Mouse (Mus musculus) erythroblast, embryonic 14.5 days (primary cell): ENCODE measurements around the gene Klrg1. TPM values are rescaled to one million over a fixed set of nuclear protein-coding genes. Genes with fewer than 3 reads are reported as not detected.
A peak's percentile ranks its signal among the peaks of the same experiment; 100 is the strongest.

Source experiments
- H3K27me3 ChIP-seq: 2 replicates; pipeline ENCODE4 v1.6.1; 2012; ENCODE audit warnings: inconsistent platforms; ENCODE audit not compliant: control insufficient read depth
- H3K36me3 ChIP-seq: 2 replicates; pipeline ENCODE4 v1.6.1; 2012; ENCODE audit warnings: mild to moderate bottlenecking, inconsistent platforms; ENCODE audit not compliant: control insufficient read depth
- H3K4me1 ChIP-seq: 2 replicates; pipeline ENCODE4 v1.6.1; 2012; ENCODE audit warnings: inconsistent platforms; ENCODE audit not compliant: control insufficient read depth
- H3K4me3 ChIP-seq: replicated peaks from 2 replicates; pipeline ENCODE3; 2012; ENCODE audit warnings: moderate library complexity, mild to moderate bottlenecking, inconsistent platforms
- H3K9me3 ChIP-seq: 2 replicates; pipeline ENCODE4 v1.6.1; 2012; ENCODE audit warnings: low read length, inconsistent platforms, mixed read lengths; ENCODE audit not compliant: control insufficient read depth
- GATA1 ChIP-seq: IDR thresholded peaks from 2 replicates; pipeline ENCODE4 v1.6.1; 2012; ENCODE audit warnings: low read length, inconsistent platforms, mixed read lengths
- TAL1 ChIP-seq: IDR thresholded peaks from 3 replicates; pipeline ENCODE4 v1.6.1; 2012; ENCODE audit warnings: low read length, inconsistent platforms, mixed read lengths
- polyA plus RNA-seq: library from polyadenylated mRNA; stranded (reverse); fragments of >175 nt; gene quantifications from 2 replicates; pipeline ENCODE4 v1.2.3, GENCODE M21; 2012

The Klrg1 gene
- polyA plus RNA-seq, 1 experiment = not detected

DNA sequence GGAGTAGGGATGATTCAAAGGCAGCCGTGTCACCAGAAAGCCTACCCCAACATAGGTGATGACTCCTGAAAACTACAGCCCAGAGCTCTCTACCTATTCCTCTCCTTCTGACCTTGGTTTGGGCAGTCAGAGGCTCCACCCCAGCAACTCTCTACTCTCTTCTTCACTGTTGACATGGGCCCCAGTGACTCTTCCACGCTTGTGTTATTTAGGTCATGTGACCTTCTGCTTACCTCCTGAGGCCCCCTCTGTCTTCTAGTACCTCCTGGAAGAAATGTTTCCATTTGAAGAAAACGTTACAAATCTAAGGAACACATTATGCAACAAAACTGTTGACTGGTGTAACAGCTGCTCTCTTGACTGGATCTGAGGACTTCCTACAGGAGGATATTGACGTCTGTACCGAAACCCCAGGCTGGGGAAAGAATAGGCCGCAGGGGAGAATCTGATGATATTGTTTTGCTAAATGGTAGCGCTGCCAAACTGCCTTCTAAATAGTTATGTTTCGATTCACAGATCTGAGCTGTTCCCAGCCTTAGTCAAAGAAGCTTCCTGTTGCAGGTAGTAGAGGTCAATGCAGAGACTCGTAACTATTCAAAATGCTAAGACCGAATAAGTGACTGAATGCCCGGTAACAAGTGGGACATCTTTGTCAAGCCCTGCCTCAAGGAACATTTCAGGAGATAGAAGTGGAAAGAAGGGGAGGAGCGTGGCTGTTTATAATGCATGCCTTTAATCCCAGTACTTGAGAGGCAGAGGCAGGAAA is 22.3 kb upstream of the Klrg1 start:
- Histone ChIP-seq H3K9me3 (no peaks in the 10 kb centered on the region), H3K4me1 (peaks cover 11% of the 10 kb centered on the region), H3K27me3 (no peaks in the 10 kb centered on the region), H3K36me3 (no peaks in the 10 kb centered on the region), H3K4me3 (no peak overlapping the region)
- TF ChIP-seq GATA1 = no peak
- no peak for TF ChIP-seq TAL1

DNA sequence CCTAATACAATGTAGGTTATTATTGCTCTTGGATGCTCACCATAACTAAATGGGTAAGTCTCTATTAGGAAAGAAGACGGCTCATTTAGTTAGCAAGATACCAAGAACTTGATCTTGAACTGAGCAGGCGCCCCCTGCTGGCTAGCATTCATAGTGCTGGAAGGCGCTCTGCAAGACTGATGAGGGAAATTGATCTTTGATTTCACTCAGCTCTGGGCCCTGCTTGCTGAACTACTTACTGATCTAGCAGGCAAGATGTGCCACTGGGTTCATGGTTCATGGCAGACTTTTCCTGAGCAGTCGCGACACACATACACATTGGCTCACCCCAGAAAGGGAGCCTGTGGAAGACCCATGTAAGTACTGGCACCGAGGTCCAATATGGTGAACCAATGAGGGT is 21.7 kb upstream of the Klrg1 start:
- Histone ChIP-seq H3K36me3 (no peaks in the 10 kb centered on the region), H3K4me3 (no peak overlapping the region), H3K4me1 (peaks cover 5% of the 10 kb centered on the region), H3K9me3 (no peaks in the 10 kb centered on the region), H3K27me3 (no peaks in the 10 kb centered on the region)
- TF ChIP-seq GATA1 (no peak), TAL1 (no peak)

DNA sequence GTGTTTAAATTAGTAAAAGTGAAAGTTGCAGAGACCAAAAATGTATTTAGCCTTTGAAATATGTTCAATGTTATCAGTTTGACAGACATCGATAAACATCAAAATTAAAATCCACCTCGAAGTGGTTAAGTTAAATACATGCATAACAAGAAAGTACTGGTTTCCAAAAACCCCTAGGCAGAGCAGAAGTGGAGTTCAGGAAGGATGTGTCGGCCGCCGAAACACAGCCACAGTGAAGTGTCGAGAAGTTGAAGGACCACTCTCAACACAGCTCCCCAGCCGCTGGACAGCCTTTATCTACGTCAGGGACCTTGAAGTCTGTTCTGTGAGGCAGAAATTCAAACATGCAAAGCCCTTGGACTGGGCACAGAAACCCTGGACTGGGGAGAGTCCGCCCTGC is 20.8 kb upstream of the Klrg1 start:
- no peak overlapping the region for H3K4me3 ChIP-seq
- H3K9me3 ChIP-seq = no peaks in the 10 kb centered on the region
- TF ChIP-seq GATA1 (no peak), TAL1 (no peak)
- peaks cover 3% of the 10 kb centered on the region for H3K4me1 ChIP-seq
- no peaks in the 10 kb centered on the region for H3K27me3 ChIP-seq
- H3K36me3 ChIP-seq = no peaks in the 10 kb centered on the region

DNA sequence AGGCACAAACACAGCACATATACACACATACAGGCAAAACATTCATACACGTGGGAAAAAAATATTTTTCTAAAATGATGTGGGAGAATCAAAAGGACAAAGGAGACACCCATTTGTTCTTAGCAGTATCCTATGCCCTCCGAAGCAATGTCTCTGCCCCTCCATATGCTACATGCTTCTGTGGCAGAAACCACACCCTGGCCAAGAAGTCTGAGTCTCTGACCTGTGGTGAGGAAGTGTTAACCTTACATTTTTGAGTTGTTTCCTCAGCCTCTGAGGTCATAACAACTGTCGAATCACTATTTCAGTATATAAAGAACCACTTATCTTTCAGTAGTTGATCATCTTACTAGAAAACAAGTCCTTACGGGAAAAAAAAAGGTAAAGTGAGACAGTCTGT is 20.0 kb upstream of the Klrg1 start:
- Histone ChIP-seq H3K36me3 (no peaks in the 10 kb centered on the region), H3K27me3 (peaks cover 2% of the 10 kb centered on the region; the same call in 1 of the 2 replicates), H3K4me3 (no peak overlapping the region), H3K4me1 (peaks cover 3% of the 10 kb centered on the region), H3K9me3 (no peaks in the 10 kb centered on the region)
- TF ChIP-seq TAL1 (no peak), GATA1 (no peak)

DNA sequence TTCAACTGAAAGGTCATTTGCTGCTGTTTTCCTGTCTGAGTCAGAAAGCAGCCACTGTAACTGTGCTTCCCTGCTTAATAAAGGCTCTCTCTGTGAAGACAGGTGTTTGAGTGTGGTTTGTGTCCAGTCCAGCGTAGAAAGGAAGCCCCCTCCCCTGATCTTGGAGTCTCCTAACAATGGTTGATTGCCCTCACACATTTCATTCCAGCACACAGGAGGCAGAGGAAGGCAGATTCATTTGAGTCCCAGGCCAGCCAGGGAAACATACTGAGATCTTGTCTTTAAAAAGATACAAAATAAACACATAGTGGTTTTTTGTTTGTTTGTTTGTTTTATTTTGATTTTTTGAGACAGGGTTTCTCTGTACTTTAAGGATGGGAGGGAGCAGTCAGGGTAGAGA is 19.4 kb upstream of the Klrg1 start:
- TF ChIP-seq TAL1 = no peak
- no peak for TF ChIP-seq GATA1
- Histone ChIP-seq H3K4me3 (no peak overlapping the region), H3K4me1 (peaks cover 6% of the 10 kb centered on the region), H3K9me3 (no peaks in the 10 kb centered on the region), H3K27me3 (peaks cover 6% of the 10 kb centered on the region), H3K36me3 (no peaks in the 10 kb centered on the region)

DNA sequence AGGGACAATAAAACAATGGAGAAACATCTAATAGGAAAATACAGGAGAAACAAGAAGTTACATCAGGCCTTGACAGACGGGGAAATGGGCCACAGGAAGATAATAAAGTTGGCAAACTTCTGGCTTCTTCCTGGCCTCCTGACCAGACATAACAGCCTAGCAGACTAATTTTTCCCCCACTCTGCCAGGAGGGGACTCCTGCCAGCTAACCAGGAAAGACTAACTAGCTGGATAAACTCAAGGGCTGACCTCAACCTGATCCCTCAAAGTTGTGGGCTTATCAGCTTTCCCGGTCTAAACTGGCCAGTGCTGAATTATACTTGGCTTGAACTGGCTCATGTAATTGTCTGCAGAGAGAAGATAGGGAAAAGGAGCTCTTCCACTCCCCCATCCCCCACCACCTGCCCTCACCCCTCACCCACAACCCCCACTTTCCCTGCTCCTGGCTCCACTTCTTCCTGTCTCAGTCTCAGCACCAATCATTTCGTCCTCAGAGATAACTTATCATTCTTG is 17.0 kb upstream of the Klrg1 start:
- H3K4me3 ChIP-seq = no peak overlapping the region
- TF ChIP-seq GATA1 (no peak), TAL1 (no peak)

DNA sequence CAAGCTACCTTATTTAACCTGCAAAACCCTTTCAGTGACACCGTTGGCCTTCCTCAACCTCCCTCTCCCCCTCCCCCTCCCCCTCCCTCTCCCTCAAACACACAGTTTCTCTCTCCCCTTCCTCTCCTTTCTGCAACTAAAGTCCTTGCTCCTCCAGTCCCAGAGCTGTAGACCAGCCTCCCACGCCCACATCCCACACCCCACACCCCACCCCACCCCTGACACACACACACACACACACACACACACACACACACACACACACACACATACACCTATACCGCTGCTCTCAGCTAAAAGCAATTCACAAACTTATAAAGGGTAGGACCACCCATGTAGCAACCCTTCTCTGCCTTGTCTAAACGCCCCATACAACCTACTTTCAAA is 15.5 kb upstream of the Klrg1 start:
- no peak overlapping the region for H3K4me3 ChIP-seq
- H3K9me3 ChIP-seq = no peaks in the 10 kb centered on the region
- H3K27me3 ChIP-seq = peaks cover 10% of the 10 kb centered on the region
- H3K36me3 ChIP-seq = no peaks in the 10 kb centered on the region
- TF ChIP-seq GATA1 (no peak), TAL1 (no peak)
- peaks cover 6% of the 10 kb centered on the region for H3K4me1 ChIP-seq

More for the DNA sequence above, 17.0 kb upstream of the Klrg1 start:
- peaks cover 6% of the 10 kb centered on the region for H3K4me1 ChIP-seq
- no peaks in the 10 kb centered on the region for H3K9me3 ChIP-seq
- no peaks in the 10 kb centered on the region for H3K36me3 ChIP-seq
- peaks cover 10% of the 10 kb centered on the region for H3K27me3 ChIP-seq

DNA sequence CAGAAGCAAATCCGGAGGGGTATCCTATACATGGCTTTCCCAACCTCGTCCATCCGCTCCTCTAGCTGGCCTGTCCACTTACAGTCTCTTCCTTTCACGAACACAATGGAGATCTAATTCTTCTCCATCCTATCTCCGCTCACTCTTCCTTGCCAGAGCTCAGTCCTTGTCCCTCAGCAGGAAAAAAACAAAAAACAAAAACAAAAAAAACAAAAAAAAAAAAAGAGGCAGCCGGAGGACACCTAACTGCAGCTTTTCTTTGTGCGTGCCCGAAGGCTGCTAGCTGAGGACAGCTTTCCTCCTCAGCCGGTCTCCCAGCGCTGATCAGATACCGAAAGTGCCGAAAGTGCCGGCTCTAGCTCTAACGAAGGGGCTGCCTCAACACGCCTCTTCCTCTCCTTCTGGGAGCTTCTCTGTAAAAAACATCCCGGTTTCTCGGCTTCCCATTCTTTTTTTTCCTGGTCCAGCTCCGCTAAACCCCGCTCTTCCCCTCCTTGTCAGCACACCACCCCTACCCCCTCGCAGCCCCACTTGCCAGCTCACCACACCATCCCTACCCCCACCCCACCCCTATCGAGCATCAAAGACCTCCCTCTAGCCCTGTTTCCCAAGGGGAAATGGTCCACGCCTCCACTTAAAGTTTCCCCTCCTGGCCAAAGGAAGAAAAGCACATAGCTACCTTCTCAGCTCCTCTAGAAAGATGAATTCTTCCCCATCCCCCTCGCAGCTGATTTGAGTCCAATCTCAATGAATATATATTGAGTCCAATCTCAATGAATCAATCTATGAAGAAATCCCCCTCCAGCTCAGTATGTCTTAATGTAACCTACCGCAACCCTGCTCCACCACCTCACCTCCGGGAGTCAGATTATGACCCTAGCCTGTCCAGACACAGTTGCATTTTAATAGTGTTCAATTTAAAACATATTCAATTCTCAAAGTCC is 14.9 kb upstream of the Klrg1 start:
- Histone ChIP-seq H3K9me3 (no peaks in the 10 kb centered on the region), H3K36me3 (no peaks in the 10 kb centered on the region), H3K4me1 (peaks cover 6% of the 10 kb centered on the region), H3K4me3 (peak overlapping the region; percentile 53), H3K27me3 (peaks cover 10% of the 10 kb centered on the region)
- TF ChIP-seq TAL1 = no peak
- TF ChIP-seq GATA1 = peak; percentile 20; the same call in 1 of the 2 replicates

DNA sequence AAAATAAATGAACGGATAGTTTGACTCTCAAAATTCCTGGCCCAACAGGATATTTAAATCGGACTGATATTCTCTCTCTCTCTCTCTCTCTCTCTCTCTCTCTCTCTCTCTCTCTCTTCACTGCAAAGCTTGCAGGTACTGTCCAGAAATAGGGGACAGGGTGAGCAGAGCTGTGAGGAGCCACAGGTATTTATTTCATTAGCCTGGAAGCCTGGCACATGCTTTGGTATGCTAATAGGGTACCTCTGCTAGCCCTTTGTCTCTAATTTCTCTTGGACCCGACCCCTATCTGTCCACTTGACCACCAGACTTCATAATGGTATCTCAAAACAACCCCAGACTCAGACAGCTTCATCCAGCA is 14.2 kb upstream of the Klrg1 start:
- H3K36me3 ChIP-seq = no peaks in the 10 kb centered on the region
- peaks cover 10% of the 10 kb centered on the region for H3K27me3 ChIP-seq
- peak overlapping the region; percentile 53 for H3K4me3 ChIP-seq
- TF ChIP-seq TAL1 = no peak
- no peaks in the 10 kb centered on the region for H3K9me3 ChIP-seq
- H3K4me1 ChIP-seq = peaks cover 6% of the 10 kb centered on the region
